Mouse (Mus musculus): ENCODE data around the gene Olfr463. TPM values are rescaled to one million over a fixed set of nuclear protein-coding genes. Genes with fewer than 3 reads are reported as not detected.
"Not testable (repeated sequence)": the region's sequence is repeated elsewhere in the genome, so short reads cannot be mapped to it uniquely, and the experiment has no call there.

The Olfr463 gene
- not detected for total RNA-seq (2022)

GRCm38 (mm10) chr11:87897287-87897686 is at the start of gene Olfr463:
Gene Olfr463, minus strand, starts transcription at chr11:87897387.
- DNase-seq, result no peak

- no peak for DNase-seq
These were observed 38.3 kb upstream of the Olfr463 start for GRCm38 (mm10) chr11:87935467-87935866.

DNA sequence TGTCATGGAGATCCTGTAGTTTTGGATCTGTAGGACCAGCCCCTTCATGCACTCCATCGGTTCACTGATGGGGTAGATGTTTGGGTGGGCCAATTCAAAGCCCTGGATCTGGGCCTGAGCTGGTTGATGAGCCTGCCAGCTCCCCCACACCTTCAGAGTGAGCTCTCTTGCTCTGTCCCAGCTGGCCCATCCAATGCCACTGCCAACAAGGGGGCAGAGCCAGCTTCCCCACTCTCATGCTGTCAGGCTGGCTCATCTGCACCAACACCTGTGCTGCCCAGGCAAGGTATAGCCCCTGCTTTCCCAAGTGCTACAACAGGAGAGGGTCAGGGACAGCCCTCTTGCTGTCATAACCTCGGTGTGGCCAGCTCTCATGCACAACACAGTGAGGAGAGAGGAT is 36.5 kb upstream of the Olfr463 start:
- DNase-seq, result no peak

DNA sequence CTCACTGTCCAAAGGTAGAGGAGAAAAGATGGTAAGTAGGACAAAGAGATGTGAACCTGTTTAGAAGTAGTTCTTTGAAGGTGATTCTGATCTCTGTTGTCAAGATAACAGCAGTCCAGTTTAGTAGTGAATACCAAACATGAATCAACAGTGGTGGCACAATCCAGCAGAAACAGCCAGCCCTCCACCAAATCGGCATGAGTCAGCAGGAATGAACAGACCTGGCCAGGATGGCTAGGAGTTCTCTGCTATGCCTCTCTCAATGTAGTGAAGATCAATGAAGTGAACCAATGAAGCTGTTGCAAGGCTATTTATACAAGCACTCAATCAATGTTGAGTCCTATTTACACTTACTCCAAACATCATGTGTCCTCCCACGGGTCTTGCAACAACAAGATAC is 33.2 kb upstream of the Olfr463 start:
- DNase-seq, result no peak

DNA sequence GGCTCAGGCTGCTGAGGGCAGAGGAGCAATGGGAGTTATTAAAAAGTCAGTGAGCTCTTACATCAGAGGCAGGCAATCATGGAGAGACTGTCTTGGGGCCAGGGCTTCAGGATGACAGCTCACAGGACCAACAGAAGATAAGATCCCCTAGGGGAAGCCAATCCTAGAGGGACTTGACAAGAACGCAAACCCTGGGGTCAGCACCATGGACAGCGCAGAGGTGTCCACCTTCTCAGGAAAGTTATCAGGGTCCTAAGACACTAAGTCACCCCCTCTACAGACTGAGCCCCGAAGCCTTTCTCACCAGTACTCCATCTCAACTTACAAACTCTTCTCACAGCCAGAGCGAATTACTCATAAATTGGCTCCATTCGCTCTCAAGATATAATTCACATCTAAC is 23.8 kb upstream of the Olfr463 start, which contains the start of gene Olfr464:
Olfr464 (minus strand) TSS at position 2 of the 400 bp plus-strand sequence.
- no peak for DNase-seq

DNA sequence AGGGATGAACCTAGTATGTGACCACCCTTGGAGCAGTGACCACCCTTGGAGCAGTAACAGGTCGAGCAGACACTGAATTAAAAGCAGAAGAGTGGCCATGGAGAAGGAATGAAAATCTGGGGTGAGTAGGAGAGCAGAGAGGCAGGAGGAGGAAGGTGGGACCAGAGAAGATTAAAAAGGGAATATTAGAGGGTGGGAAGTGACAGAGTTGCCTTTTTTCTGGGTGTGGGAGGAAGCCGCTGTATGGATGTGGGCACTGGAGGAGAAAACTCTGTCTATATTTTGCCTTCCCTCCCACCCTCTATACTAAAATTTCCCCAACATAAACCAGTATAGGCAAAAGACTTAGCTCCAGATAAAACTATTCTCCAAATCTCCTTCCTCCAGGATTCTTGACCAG is 23.1 kb upstream of the Olfr463 start:
- no peak for DNase-seq

DNA sequence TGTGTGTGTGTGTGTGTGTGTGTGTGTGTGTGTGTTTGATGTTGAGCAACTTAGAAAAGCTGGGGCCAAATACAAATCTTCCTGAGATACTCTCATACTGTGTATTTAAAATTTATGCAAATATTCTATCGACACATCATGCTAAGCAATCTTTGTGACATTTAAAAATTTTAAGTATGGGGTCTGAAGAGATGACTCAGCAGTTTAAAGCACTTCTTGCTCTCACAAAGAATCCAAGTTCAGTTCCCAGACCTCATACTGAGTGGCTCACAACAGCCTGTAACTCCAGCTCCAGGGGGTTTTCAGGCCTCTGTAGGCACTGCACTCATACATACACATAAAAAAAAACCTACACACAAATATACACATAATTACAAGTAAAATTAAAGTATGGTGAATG is 18.8 kb upstream of the Olfr463 start:
- DNase-seq, result no peak

GRCm38 (mm10) chr11:87904331-87904730 is 7.1 kb upstream of the Olfr463 start:
- DNase-seq, result no peak

DNA sequence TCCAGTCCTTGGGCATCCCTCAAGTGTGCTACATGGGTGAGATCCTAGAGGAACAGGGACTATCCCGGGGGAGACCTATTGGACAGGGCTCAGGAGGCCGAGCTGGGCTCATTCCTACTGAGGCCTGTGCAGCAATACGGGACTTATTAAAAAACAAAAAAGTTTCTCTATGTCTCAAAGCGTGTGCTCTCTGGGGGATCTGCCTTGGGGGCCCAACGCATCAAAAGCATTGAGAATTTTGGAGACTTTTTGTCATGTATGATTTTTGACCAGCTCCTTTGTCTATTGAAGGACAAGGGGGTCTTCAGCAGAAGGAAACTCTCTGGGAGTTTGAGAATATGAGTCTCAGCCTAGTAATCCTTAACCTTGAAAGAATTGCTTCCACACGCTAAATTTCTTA is 5.0 kb downstream of the Olfr463 start, which contains the start of gene Olfr462:
Olfr462 (minus strand) TSS at position 101 of the 400 bp plus-strand sequence.
- DNase-seq, result no peak

- no peak for DNase-seq
These were observed 12.3 kb downstream of the Olfr463 start for GRCm38 (mm10) chr11:87884856-87885255.

- DNase-seq, result no peak
These were observed 13.7 kb downstream of the Olfr463 start for GRCm38 (mm10) chr11:87883493-87883892.

DNA sequence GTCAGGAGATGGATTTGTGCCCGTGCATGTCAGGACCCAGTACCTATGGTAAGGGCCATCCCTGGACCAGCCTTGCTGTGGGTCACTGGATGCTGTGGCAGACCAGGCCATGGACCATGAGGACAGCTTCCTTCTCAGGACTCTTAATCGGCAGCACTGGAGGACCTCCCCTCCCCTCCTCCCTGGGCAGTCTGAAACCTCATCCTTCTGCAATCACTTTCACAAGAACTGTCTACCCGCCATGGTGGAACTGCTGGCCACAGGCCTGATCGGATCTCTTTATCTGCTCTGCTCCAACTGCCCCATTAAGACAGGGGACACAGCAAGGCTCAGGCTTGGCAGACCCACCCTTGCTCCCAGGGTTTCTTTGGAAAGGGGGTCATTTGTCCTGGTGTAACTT is 15.5 kb downstream of the Olfr463 start:
- DNase-seq, result no peak

- DNase-seq, result no peak
These were observed 17.4 kb downstream of the Olfr463 start for GRCm38 (mm10) chr11:87879826-87880225.

DNA sequence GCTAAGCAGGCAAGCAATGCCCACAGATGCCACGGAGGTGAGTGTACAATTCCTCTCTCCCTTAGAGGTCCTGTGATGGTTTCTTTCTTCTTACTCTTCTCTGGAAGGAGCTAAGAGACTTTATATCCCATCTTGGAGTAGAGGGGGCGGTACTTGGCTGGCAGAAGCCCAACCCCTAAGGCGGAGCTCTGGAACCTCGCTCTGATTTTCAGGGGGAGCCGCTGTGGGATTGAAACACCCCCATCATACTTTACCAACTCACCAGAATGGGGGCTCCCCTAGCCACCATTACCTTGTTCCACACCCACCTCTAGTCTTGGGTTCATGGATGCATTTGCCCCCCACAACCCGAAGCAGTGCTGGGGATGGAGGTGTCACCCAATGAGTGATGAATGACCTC is 21.8 kb downstream of the Olfr463 start, which contains the start of gene Epx:
Epx (minus strand) TSS at position 101 of the 400 bp plus-strand sequence.
- no peak for DNase-seq

DNA sequence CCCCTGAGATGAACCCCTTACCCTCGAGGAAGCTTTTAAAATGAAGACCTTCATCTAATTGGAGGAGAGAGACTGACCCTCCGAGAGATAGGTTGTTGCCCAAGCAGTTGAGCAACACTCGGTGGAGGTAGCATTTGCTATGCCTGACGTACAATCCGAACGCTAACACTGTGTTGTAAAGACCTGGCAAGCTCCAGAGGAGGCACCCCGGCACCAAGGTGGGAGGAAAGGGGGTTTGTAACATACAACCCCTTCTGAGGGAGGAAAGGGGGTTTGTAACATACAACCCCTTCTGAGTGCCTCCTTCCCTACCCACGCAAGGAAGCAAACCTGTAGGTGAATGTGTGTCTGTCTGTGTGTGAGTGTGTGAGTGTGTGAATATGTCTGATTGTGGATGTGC is 25.4 kb downstream of the Olfr463 start:
- DNase-seq, result no peak

DNA sequence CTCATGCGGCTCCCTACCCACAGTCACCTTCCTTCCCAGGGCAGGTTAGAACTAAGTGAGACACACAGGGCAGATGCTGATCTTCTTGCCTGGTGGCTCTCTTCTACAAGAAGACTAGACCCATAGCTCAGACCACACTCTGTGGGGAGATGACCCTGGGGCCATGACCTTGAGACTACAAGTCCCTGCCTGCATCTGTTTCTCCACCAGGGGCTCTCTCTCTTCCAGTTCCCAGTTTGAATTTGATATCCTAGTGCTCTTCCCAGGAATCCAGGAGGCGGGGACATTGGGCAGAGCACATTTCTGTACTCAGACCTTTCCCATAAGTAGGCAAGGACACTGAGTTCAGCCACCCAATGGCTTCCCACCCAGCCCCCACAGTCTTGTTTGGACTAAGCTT is 27.1 kb downstream of the Olfr463 start:
- DNase-seq, result no peak

- DNase-seq, result not testable (repeated sequence)
These were observed 30.3 kb downstream of the Olfr463 start for GRCm38 (mm10) chr11:87866891-87867290.

DNA sequence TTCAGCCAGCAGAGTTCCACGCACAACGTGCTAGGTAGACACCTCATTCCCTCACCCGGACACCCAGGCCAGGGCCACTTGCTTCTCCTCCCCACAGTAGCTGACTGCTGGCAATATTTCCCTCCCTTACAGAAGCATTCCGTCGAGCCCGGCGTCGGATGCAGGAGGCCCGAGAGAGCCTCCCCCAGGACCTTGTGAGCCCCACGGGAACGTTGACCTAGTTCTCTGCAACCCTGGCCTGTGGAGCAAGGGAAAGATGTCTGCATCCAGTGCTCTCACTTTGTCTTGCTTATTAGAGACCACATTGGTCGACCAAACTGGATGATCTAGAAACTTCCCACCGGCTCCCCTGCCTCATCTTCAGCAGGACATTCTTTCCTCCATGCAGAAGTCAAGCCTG is 34.4 kb downstream of the Olfr463 start:
- no peak for DNase-seq

GRCm38 (mm10) chr11:87860426-87860825 is 36.8 kb downstream of the Olfr463 start:
- DNase-seq, result no peak

- DNase-seq, result no peak
These were observed 37.9 kb downstream of the Olfr463 start for GRCm38 (mm10) chr11:87859273-87859672.

GRCm38 (mm10) chr11:87854550-87854949 is 42.6 kb downstream of the Olfr463 start:
- no peak for DNase-seq

- no peak for DNase-seq
These were observed 43.6 kb downstream of the Olfr463 start for GRCm38 (mm10) chr11:87853597-87853954.

DNA sequence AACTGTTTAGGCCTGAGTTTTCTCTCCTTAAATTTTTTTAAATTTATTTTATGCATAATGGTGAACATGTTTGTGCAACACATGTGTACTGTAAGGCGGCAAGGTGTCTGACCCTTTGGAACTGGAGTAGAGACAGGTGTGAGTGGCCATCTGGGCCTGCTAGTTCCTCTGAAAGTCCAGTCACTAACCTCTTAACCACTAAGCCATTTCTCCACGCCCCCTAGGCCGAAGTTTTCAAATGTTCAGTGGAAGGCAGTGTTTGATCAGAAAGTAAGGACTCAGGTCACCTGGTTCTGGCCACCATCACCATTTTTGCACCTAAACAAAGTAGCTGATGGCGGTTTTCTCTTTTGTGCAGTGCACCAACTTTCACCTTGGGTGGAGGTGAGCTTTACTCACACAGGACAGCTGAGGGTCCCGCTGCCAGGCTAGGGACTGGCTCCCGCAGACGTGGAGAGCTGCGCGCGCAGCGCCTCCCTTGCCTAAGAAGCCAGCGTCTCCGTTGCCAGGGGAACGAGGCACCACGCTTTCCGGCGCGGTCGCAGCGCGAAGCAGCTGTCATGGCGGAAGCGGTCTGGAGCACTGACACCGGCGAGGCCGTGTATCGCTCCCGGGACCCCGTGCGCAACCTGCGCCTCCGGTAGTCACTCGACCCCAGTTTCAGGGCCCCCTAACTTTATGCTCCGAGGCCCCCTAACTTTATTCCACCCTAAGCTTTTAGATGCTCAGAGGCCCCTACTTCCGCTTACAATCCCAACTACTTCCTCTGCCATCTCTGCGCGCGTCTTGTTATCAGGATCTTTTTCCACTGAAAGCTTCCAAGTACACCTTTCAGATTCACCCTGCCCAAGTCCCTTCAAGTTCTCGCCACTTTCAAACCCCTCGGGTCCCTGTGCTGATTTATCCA is 44.2 kb downstream of the Olfr463 start, which contains the start of gene Mks1:
Mks1 (plus strand) TSS at position 526 of the 907 bp plus-strand sequence.
- DNase-seq, result peak; percentile 85

DNA sequence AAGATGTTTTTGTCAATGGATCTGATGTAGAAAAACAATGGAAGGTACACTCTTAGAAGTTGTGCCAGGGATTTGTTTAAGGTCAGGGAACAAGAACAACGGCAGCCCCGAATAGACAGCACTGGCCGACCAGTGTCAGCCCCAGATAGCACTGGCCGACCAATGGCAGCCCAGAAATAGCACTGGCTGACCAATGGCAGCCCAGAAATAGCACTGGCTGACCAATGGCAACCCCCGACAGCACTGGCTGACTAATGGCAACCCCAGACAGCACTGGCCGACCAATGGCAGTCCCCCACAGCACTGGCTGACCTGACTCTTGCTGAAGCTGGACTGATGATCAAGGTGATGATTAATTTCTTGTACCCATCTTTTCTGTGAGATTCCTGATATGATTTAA is 49.3 kb downstream of the Olfr463 start:
- no peak for DNase-seq

All from adrenal gland, adult 8-10 months (tissue).